Mouse (Mus musculus) macrophage (primary cell): Measurements from ENCODE around the gene Clcnka. TPM values are rescaled to one million over a fixed set of nuclear protein-coding genes. Genes with fewer than 3 reads are reported as not detected.

ENCODE experiments used
- H3K27ac ChIP-seq: fragments of 350-480 bp; formaldehyde crosslinking; 2 replicates; pipeline ENCODE4 v1.9.0; 2021
- H3K36me3 ChIP-seq: fragments of 350-480 bp; formaldehyde crosslinking; 2 replicates; pipeline ENCODE4 v1.9.0; 2021; ENCODE audit errors: inconsistent target
- H3K4me3 ChIP-seq: fragments of 350-480 bp; formaldehyde crosslinking; 2 replicates; pipeline ENCODE4 v1.9.0; 2021; ENCODE audit errors: inconsistent target
- H3K79me2 ChIP-seq: fragments of 350-480 bp; formaldehyde crosslinking; 2 replicates; pipeline ENCODE4 v1.9.0; 2021; ENCODE audit errors: inconsistent target
- WGBS: methylation state at CpG from one replicate; pipeline ENCODE4 v1.1.7; 2026; ENCODE audit warnings: inconsistent platforms; ENCODE audit not compliant: missing documents; 5-methylcytosine and 5-hydroxymethylcytosine counted together
- polyA plus RNA-seq: library from polyadenylated mRNA; stranded (reverse); fragments of 250-400 nt; gene quantifications from 3 replicates; pipeline ENCODE4 v1.2.4, GENCODE M21; 2018; ENCODE audit warnings: inconsistent platforms

The Clcnka gene
- polyA plus RNA-seq, 1 experiment from 2014 or later: not detected

DNA sequence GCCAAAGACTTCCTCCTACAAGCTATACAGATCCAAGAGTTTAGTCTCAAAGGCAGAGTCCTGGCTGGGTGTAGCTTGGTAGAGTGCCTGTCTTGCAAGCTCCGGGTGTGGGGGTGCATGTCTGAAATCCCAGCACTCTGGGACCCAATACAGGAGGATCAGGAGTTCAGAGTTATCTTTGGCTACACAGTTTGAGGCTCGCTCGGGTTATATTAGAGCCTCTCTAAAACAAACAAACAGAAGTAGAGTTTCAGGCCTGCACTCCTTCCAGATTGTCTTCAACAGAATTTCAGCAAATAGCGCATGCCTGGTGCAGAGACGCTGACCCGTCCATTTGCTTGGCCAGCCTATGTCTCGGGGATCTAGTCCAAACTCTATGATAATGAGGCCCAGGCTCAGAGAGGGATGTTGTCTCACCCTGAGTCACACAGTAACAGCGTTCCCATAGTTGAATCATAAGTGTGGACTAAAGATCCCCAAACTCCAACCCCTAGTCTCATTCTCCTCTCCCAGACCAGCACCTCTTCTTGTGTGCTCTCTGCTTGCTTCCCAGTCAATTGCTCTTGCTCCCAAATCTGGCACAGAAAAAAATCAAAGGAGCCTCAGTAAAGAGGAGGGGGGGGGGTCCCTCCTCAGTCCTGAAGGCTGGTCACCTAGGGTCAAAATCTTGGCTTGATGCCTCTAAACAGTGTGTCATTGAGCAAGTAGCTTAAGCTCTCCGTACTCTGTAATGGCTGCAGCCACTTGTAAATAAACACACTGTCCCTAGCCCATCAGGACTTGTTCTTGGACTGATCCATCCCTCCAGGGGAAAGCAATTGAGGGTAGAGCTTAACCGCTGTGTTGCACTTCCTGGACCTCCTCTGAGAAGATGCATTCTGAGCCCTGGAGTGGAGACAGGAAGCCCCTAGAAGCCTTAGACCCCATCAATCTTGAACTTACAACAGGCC, 28.5 kb upstream of the Clcnka start:
- Histone ChIP-seq H3K36me3 (no peaks in the 10 kb centered on the region), H3K27ac (peak overlapping the region; percentile 69), H3K79me2 (no peaks in the 10 kb centered on the region), H3K4me3 (no peak overlapping the region)
- WGBS: 96% methylated on average over 10 of the region's 10 CpGs

DNA sequence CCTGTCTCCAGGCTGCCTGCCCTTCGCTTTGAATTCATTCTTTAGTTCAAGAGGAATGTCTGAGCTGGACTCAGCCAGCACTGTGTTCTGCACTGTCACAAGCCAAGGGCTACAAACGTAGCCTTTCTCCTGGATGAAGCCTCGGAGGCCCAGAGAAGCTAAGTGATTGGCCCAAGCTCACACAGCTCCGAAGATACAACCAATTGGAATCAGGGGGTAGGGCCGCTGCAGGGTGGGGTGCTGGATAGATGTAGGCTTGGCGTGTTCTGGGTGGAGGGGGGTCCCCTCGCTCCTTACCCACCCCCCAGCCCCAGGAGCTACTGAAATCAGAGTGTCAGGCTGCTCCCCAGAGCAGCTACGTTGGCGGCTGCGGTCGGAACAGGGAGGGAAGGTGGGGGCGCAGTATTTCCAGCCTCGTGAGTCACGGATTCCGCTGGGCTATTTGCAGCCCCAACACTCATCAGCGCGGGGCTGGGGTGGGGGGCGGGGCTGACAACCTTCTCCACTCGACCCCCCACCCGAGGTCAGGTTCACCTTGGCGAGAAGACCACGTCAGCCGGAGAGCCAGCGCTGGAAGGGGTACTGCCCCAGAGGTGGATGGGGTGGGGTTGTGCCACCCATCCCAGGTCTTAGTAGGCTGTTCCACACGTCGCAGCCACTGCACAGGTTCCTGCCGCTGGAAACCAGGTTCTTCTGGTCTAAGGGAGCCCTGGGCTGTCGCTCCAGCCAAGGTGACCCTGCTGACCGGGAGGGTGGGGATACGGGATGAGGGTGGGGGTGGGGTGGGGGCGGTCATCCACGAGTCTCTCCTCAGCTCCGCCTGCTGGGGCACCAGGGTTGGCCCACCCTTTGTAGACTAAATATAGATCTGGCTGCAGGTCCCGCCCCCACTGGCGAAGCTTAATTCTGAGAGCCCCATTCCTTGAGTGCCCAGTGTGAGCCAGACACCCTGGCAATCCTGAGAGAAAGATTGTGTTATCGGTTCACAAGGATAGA, 27.3 kb upstream of the Clcnka start:
- H3K79me2 ChIP-seq: no peaks in the 10 kb centered on the region
- 5% methylated on average over 30 of the region's 36 CpGs for WGBS
- H3K36me3 ChIP-seq: no peaks in the 10 kb centered on the region
- peak overlapping the region; percentile 40 for H3K4me3 ChIP-seq
- H3K27ac ChIP-seq: peak overlapping the region; percentile 69

DNA sequence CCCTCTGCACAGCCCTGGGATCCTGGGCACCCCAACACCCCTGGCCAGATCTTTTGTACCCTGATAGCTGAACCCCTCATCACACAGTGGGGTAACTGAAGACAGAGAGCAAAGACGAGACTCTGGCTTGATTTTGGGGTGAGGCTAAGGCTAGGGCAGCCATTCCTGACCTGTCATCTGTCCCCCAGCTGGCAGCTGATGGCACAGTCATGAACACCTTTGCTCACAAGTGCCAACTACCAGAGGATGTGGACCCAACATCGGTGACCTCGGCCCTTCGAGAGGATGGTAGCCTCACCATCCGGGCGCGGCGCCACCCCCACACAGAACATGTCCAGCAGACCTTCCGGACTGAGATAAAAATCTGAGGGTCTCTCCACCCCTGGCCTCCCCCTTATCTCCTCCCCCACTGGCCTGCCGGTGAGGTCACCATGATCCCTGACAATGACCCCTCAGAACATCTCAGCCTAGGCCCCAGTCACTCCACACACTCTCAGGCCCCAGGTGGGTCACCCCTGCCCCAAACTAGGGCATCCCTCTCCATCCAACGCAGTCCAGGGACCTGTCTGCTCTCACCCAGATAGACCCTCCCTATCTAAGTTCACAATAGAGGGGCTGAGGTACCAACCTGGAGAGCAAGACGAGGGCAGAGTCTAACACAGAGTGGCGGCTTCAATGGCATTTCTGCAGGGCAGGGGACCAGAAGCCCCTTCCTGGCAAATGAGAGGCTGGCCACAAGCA, 25.3 kb upstream of the Clcnka start:
- Histone ChIP-seq H3K36me3 (no peaks in the 10 kb centered on the region), H3K27ac (0 out of 2 replicates have a peak overlapping the region, but pooled peaks have one; percentile 1), H3K4me3 (no peak overlapping the region), H3K79me2 (no peaks in the 10 kb centered on the region)
- 96% methylated on average over 13 of the region's 13 CpGs for WGBS

GRCm38 (mm10) chr4:141423288-141423687, 24.8 kb upstream of the Clcnka start:
- Histone ChIP-seq H3K79me2 (no peaks in the 10 kb centered on the region), H3K36me3 (no peaks in the 10 kb centered on the region), H3K4me3 (no peak overlapping the region), H3K27ac (no peak overlapping the region)
- 84% methylated on average over 5 of the region's 5 CpGs for WGBS

DNA sequence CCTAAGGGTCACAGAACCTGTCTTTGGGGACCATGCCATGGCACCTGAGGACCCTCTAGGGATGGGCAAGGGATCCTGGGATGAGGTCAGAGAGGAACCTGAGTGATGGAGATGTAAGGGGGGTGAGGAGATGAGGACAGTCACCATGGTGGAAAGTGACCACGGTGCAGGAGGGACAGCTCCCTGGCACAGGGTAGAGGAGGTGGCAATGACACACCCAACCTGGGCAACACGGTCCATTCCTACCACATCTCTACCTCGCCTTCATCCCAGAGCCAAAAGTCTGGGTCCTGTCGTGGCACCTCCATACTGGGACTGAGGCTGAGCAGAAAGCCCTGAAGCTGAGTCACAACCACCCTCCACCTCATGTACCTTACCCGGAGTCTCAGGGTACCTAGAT, 24.3 kb upstream of the Clcnka start:
- no peak overlapping the region for H3K27ac ChIP-seq
- no peaks in the 10 kb centered on the region for H3K36me3 ChIP-seq
- no peak overlapping the region for H3K4me3 ChIP-seq
- H3K79me2 ChIP-seq: no peaks in the 10 kb centered on the region
- 96% methylated on average over 5 of the region's 5 CpGs for WGBS

DNA sequence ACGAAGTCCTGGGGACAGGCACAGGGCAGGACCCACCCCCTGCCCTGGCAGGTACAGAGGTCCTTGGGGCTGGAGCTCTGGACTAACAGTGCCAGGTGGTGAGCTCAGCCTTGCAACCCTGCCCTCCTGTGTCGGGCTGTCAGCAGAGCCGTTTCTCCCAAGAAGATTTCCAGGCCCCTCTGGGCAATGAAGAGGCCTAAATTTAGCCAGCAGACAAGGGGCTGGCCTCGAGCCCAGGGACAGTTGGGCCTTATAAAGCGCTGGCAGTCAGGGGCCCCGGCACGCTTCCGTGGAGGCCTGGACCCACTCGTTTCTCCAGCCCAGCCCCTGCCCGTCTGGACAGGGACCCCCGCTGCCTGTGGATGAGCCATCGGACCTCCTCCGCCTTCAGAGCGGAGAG, 22.9 kb upstream of the Clcnka start:
- Histone ChIP-seq H3K36me3 (no peaks in the 10 kb centered on the region), H3K4me3 (no peak overlapping the region), H3K79me2 (no peaks in the 10 kb centered on the region), H3K27ac (no peak overlapping the region)
- 89% methylated on average over 14 of the region's 14 CpGs for whole genome bisulfite sequencing

GRCm38 (mm10) chr4:141420886-141421285, 22.4 kb upstream of the Clcnka start:
- H3K36me3 ChIP-seq: no peaks in the 10 kb centered on the region
- 90% methylated on average over 9 of the region's 9 CpGs for WGBS
- H3K27ac ChIP-seq: no peak overlapping the region
- H3K4me3 ChIP-seq: no peak overlapping the region
- no peaks in the 10 kb centered on the region for H3K79me2 ChIP-seq

DNA sequence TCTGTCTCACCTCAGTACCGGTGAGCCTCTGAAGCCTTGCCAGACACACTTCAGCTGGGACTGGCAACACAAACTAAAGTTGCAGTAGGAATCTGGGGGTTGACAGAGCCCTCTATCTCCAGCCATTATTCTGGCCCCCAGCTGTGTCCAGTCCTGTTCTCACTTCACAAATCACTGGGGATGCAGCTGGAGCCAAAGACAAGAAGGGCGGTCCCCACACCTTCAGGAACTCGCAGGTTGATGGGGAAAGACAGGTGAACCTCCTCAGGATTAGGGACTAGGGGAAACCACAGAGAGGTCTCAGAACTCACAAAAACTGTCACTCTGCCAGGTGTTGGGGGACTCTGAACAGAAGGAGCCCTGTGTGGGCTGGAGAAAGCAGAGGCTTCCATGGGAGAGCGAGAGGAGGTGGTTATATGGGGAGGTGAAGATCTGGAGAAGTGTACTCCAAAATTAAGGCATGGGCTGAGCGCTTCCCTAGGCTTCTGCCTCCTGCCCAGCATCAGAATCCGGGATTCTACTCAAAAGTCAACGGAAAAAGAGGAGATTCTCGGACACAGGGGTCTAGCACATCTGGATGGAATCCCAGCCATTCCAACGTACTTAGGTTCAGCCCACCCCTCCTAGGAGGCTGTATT, 21.8 kb upstream of the Clcnka start, which contains the start of gene Hspb7:
Hspb7 (plus strand) TSS at position 588 of the 638 bp plus-strand sequence.
- Histone ChIP-seq H3K27ac (peak within 1 kb of the TSS; percentile 44), H3K36me3 (no peaks in the 10 kb centered on the region), H3K4me3 (no peak within 1 kb of the TSS), H3K79me2 (no peaks in the 10 kb centered on the region)
- 79% methylated on average over 9 of the region's 9 CpGs for WGBS

GRCm38 (mm10) chr4:141419398-141420191, 21.1 kb upstream of the Clcnka start:
- H3K79me2 ChIP-seq: no peaks in the 10 kb centered on the region
- no peak overlapping the region for H3K4me3 ChIP-seq
- H3K36me3 ChIP-seq: no peaks in the 10 kb centered on the region
- 18% methylated on average over 27 of the region's 27 CpGs for WGBS
- peak overlapping the region; percentile 44 for H3K27ac ChIP-seq

GRCm38 (mm10) chr4:141415924-141416323, 17.4 kb upstream of the Clcnka start, which contains the start of gene Clcnkb:
Gene Clcnkb (minus strand): TSS chr4:141416014.
- Histone ChIP-seq H3K79me2 (no peaks in the 10 kb centered on the region), H3K4me3 (no peak within 1 kb of the TSS), H3K27ac (no peak within 1 kb of the TSS), H3K36me3 (no peaks in the 10 kb centered on the region)
- 93% methylated on average over 7 of the region's 7 CpGs for WGBS

- 37% methylated on average over 21 of the region's 22 CpGs for WGBS
- no peaks in the 10 kb centered on the region for H3K36me3 ChIP-seq
- no peak overlapping the region for H3K27ac ChIP-seq
- H3K4me3 ChIP-seq: no peak overlapping the region
- H3K79me2 ChIP-seq: no peaks in the 10 kb centered on the region
Observed at GRCm38 (mm10) chr4:141411430-141411992, 13.0 kb upstream of the Clcnka start.

GRCm38 (mm10) chr4:141408577-141408976, 10.1 kb upstream of the Clcnka start:
- Histone ChIP-seq H3K79me2 (no peaks in the 10 kb centered on the region), H3K27ac (no peak overlapping the region), H3K4me3 (no peak overlapping the region), H3K36me3 (no peaks in the 10 kb centered on the region)
- 84% methylated on average over 3 of the region's 3 CpGs for WGBS
